Mouse (Mus musculus) olfactory bulb, adult 2 months (tissue): ENCODE measurements around the gene Ano1.

Source experiments
- CTCF ChIP-seq: fragments of 200-500 bp; IDR thresholded peaks from 2 replicates; pipeline ENCODE4 v1.5.1; 2012; ENCODE audit warnings: low read depth, mild to moderate bottlenecking, low read length, moderate library complexity; ENCODE audit not compliant: insufficient read depth
- POLR2A ChIP-seq: fragments of 200-500 bp; IDR thresholded peaks from 2 replicates; pipeline ENCODE4 v1.6.1; 2012; ENCODE audit warnings: mild to moderate bottlenecking, low read depth, low read length, moderate library complexity; ENCODE audit not compliant: insufficient read depth

- no peak for TF ChIP-seq POLR2A
- no peak for TF ChIP-seq CTCF
Observed at GRCm38 (mm10) chr7:144764013-144764412, 12.2 kb upstream of the Ano1 start.
